Mouse (Mus musculus) intestine, postnatal 0 days (tissue): ENCODE measurements around the gene Tuba3b. TPM values are rescaled to one million over a fixed set of nuclear protein-coding genes. Genes with fewer than 3 reads are reported as not detected.

Experiments used
- ATAC-seq: fragments of 200-750 bp; cut with Nextera tagmentation; 2 replicates; pipeline ENCODE4 v1.8.0; 2017; ENCODE audit warnings: mild to moderate bottlenecking, moderate TSS enrichment, moderate library complexity
- H3K27ac ChIP-seq: fragments of 300-500 bp; sonication (generic); 2 replicates; pipeline ENCODE4 v1.5.1; 2014; ENCODE audit warnings: mild to moderate bottlenecking, low read depth, low read length, moderate library complexity
- H3K27me3 ChIP-seq: fragments of 300-500 bp; sonication (generic); replicated peaks from 2 replicates; pipeline ENCODE4 v1.6.1; 2014; ENCODE audit warnings: low read length, mixed read lengths; ENCODE audit not compliant: control insufficient read depth, insufficient read depth
- H3K36me3 ChIP-seq: fragments of 300-500 bp; sonication (generic); 2 replicates; pipeline ENCODE4 v1.6.1; 2014; ENCODE audit warnings: mild to moderate bottlenecking, moderate library complexity; ENCODE audit not compliant: control insufficient read depth, insufficient read depth
- H3K4me1 ChIP-seq: fragments of 300-500 bp; sonication (generic); replicated peaks from 2 replicates; pipeline ENCODE4 v1.6.1; 2014; ENCODE audit warnings: antibody characterized with exemption, low read length, mixed read lengths; ENCODE audit not compliant: control insufficient read depth, insufficient read depth
- H3K4me2 ChIP-seq: fragments of 300-500 bp; sonication (generic); replicated peaks from 2 replicates; pipeline ENCODE4 v1.6.1; 2014; ENCODE audit warnings: low read depth, mild to moderate bottlenecking, moderate library complexity
- H3K4me3 ChIP-seq: fragments of 300-500 bp; sonication (generic); 2 replicates; pipeline ENCODE4 v1.5.1; 2014; ENCODE audit warnings: low read depth, low read length
- H3K9ac ChIP-seq: fragments of 300-500 bp; sonication (generic); 2 replicates; pipeline ENCODE4 v1.6.1; 2014; ENCODE audit warnings: mild to moderate bottlenecking, low read depth, low read length
- H3K9me3 ChIP-seq: fragments of 300-500 bp; sonication (generic); 2 replicates; pipeline ENCODE4 v1.6.1; 2016; ENCODE audit warnings: mixed run types; ENCODE audit not compliant: control insufficient read depth
- CTCF ChIP-seq: sonication (generic); IDR thresholded peaks from 2 replicates; pipeline ENCODE4 v1.5.1; 2016; ENCODE audit warnings: low read depth, mild to moderate bottlenecking, control low read depth, antibody characterized with exemption, moderate library complexity
- WGBS: fragments of 180-500 bp; shearing (Covaris S2); extraction: QIAGEN DNeasy Blood & Tissue Kit; methylation state at CpG from one replicate; pipeline ENCODE4 v1.1.7; 2014; 5-methylcytosine and 5-hydroxymethylcytosine counted together
- polyA plus RNA-seq: library from polyadenylated mRNA; unstranded; fragments of >200 nt; fragmentation: Nextera tagmentation; extraction: Ambion mirVana; gene quantifications from 2 replicates; pipeline ENCODE4 v1.2.1, GENCODE M21; 2015

Tuba3b gene
- polyA plus RNA-seq, 1 experiment from 2014 or later = not detected

GRCm38 (mm10) chr6:145591578-145591977, 24.0 kb upstream of the Tuba3b start:
- H3K4me2 ChIP-seq = no peak overlapping the region
- no peaks in the 10 kb centered on the region for H3K4me1 ChIP-seq
- TF ChIP-seq CTCF = no peak
- no peaks in the 10 kb centered on the region for H3K36me3 ChIP-seq
- no peak overlapping the region for H3K27ac ChIP-seq
- H3K9me3 ChIP-seq = no peaks in the 10 kb centered on the region
- WGBS = 72% methylated on average over 1 of the region's 1 CpGs
- H3K4me3 ChIP-seq = no peak overlapping the region
- no peaks in the 10 kb centered on the region for H3K27me3 ChIP-seq
- no peak for ATAC-seq
- no peak overlapping the region for H3K9ac ChIP-seq

- Histone ChIP-seq H3K4me1 (no peaks in the 10 kb centered on the region), H3K4me2 (no peak overlapping the region), H3K4me3 (no peak overlapping the region), H3K9me3 (no peaks in the 10 kb centered on the region), H3K36me3 (no peaks in the 10 kb centered on the region), H3K9ac (no peak overlapping the region), H3K27me3 (no peaks in the 10 kb centered on the region), H3K27ac (no peak overlapping the region)
- WGBS = 60% methylated on average over 6 of the region's 6 CpGs
- no peak for TF ChIP-seq CTCF
- ATAC-seq = no peak
These were observed 23.5 kb upstream of the Tuba3b start for GRCm38 (mm10) chr6:145592036-145592435.

GRCm38 (mm10) chr6:145592531-145592998, 23.0 kb upstream of the Tuba3b start:
- Histone ChIP-seq H3K9ac (no peak overlapping the region), H3K36me3 (no peaks in the 10 kb centered on the region), H3K9me3 (no peaks in the 10 kb centered on the region), H3K4me3 (no peak overlapping the region), H3K4me1 (no peaks in the 10 kb centered on the region), H3K27me3 (no peaks in the 10 kb centered on the region), H3K4me2 (no peak overlapping the region), H3K27ac (no peak overlapping the region)
- no peak for TF ChIP-seq CTCF
- WGBS = 57% methylated on average over 8 of the region's 8 CpGs
- ATAC-seq = no peak

GRCm38 (mm10) chr6:145593991-145594390, 21.6 kb upstream of the Tuba3b start:
- Histone ChIP-seq H3K4me2 (no peak overlapping the region), H3K4me1 (no peaks in the 10 kb centered on the region), H3K9ac (no peak overlapping the region), H3K36me3 (no peaks in the 10 kb centered on the region), H3K9me3 (no peaks in the 10 kb centered on the region), H3K27me3 (no peaks in the 10 kb centered on the region), H3K4me3 (no peak overlapping the region), H3K27ac (no peak overlapping the region)
- no peak for ATAC-seq
- 50% methylated on average over 7 of the region's 7 CpGs for WGBS
- TF ChIP-seq CTCF = no peak

GRCm38 (mm10) chr6:145595905-145596304, 19.7 kb upstream of the Tuba3b start:
- Histone ChIP-seq H3K27me3 (no peaks in the 10 kb centered on the region), H3K4me2 (no peak overlapping the region), H3K9me3 (no peaks in the 10 kb centered on the region), H3K9ac (no peak overlapping the region), H3K4me3 (no peak overlapping the region), H3K36me3 (no peaks in the 10 kb centered on the region), H3K27ac (no peak overlapping the region), H3K4me1 (no peaks in the 10 kb centered on the region)
- no peak for ATAC-seq
- TF ChIP-seq CTCF = no peak
- WGBS = 48% methylated on average over 4 of the region's 4 CpGs

GRCm38 (mm10) chr6:145598794-145599555, 16.6 kb upstream of the Tuba3b start:
- Histone ChIP-seq H3K27me3 (no peaks in the 10 kb centered on the region), H3K4me1 (no peaks in the 10 kb centered on the region), H3K9me3 (no peaks in the 10 kb centered on the region), H3K36me3 (no peaks in the 10 kb centered on the region), H3K4me3 (no peak overlapping the region), H3K9ac (no peak overlapping the region), H3K4me2 (no peak overlapping the region), H3K27ac (no peak overlapping the region)
- 0 out of 2 replicates have a peak, but pooled peaks have one; percentile 22 for ATAC-seq
- no peak for TF ChIP-seq CTCF
- 37% methylated on average over 11 of the region's 11 CpGs for WGBS
